Mouse (Mus musculus) neural tube, embryonic 10.5 days (tissue): Measurements from ENCODE around the gene Acsm2.
"Not testable (repeated sequence)": the region's sequence is repeated elsewhere in the genome, so short reads cannot be mapped to it uniquely, and the experiment has no call there.

Source experiments
- DNase-seq: peaks from one replicate; pipeline ENCODE4 v3.0.0-alpha.2; 2017; ENCODE audit warnings: low spot score; ENCODE audit errors: extremely low spot score

The Acsm2 gene

DNA sequence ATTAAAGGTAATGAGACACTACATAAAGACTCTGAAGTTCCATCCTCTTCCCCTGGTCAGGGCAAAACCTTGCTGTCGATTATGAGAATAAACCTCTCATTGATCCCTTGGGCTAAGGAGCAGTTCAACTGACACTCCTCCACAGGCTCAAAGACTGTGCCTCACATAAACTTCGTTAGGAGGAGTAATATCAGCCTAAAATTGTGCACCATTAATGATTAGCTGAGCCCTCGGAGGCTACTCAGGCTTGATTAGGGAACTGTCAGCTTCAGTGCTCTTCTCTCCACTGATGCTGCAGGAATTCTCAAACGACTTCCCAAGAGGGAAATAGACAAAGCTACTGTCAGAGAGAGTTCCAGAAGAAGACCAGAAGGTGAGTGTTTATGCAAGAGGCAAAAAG is 7.3 kb downstream of the Acsm2 start:
- DNase-seq, result no peak

DNA sequence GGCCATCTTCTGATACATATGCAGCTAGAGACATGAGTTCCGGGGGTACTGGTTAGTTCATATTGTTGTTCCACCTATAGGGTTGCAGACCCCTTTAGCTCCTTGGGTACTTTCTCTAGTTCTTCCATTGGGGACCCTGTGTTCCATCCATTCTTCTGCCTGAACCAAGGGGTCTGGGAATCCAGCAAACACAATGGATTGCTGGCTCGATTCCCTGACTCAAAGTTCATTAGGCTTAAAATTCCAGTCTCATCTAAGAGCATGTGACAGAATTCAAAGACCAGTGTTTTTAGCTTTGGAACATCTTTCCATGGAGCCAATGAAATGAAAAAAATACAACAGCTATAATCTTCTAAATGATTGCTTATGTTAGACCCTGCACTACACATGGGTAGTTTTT is 8.3 kb downstream of the Acsm2 start:
- not testable (repeated sequence) for DNase-seq

DNA sequence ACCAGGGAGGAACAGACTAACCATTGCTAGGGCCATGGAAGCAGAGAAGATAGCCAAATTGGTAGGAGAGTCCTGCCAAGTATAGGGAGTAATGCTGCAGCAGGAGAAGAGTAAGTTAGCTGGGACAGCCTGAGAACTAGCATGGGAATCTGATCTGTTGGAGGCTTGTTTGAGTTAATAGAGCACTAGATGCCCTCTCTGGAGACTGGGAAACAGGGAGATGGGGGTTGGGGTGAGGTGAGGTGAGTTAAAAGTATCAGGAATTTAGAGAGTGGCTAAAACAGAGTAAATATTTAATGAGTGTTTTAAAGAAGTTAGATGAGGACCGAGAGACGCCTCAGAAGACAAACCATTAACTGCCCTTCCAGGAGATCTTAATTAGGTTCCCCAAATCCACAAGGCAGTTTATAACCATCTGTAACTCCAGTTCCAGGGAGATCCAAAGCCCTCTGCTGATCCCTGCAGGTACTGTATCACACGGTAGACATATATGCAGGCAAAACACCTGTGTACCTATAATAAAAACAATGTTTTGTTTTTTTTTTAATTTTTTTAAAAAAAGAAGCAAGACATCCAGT is 40.5 kb downstream of the Acsm2 start:
- no peak for DNase-seq

DNA sequence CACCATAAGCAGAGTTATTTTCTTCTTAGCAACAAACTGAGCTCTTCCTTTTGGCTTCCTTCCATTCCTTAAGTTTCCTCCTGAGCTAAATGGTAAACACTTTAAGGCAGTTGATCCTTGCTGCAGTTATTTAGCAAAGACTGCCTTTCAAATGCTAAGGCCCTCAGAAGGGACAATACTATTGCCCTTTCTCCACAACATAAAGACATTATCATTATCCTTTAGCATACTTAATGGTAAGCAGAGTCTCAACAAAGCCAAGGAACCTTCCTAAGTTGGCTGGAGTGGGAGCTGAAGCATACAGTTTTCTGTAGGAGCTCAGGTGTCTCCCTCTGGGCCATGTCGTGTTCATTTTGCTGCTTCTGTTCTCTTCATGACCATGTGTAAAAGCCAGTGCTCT is 41.2 kb downstream of the Acsm2 start:
- DNase-seq, result no peak

DNA sequence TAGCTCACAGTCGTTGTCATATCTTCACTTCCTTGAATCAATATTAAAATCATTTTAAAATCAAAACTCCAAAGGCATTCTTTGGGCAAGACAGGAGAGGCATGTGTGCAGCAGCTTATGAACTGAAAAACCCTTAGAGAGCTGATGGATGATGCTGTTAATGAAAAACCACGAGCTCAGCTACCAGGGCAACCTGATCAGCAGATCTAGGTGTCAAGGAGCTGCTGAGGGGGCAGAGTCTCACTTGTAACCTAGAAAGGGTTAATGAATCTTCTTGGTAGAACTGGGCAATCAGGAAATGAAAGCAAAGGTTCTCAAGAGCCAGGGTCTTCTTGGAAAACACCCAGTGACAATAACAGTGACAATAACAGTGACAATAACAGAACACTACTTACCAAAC is 42.4 kb downstream of the Acsm2 start:
- DNase-seq, result no peak

DNA sequence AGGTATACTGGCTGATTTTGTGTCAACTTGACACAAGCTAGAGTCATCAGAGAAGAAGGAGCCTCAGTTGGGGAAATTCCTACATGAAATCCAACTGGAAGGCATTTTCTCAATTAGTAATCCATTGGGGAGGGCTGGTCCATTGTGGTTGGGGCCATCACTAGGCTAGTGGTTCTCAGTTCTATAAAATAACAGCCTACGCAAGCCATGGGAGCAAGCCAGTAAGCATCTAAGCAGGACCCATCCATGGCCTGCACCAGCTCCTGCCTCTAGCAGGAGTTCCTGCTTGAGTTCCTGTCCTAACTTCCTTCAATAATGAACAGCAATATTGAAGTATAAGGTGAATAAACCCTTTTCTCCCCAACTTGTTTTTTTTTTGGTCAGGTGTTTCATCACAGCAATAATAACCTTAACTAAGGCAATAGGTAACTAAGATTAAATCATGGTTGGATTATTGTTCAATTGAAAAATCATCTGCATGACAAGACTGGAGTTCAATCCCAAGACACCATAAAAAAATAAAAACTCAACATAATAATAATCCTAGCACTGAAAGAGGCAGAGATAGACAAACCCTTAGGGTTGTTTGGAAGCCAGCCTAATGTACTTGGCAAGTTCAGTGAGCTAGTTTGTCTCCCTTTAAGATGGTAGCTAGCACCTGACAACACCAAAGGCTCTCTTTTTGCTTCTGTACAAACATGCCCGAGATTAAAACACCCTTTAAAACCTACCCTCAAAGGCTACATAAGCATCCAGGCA is 47.2 kb downstream of the Acsm2 start:
- no peak for DNase-seq

DNA sequence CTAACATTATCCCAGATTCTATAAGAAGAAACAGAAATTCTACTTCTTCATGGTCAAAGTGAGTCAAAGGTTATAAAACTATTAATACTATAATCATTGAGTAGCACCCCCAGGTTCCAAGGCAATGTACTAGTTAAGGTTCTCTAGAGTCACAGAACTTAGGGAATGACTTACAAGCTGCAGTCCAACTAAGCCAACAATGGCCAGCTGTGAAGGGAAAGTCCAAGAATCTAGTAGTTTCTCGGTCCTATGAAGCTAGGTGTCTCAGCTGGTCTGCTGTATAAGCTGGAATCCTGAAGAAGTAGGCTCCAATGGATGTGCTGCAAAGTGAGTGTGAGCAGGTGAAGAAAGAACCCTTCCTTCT is 47.8 kb downstream of the Acsm2 start:
- DNase-seq, result no peak

DNA sequence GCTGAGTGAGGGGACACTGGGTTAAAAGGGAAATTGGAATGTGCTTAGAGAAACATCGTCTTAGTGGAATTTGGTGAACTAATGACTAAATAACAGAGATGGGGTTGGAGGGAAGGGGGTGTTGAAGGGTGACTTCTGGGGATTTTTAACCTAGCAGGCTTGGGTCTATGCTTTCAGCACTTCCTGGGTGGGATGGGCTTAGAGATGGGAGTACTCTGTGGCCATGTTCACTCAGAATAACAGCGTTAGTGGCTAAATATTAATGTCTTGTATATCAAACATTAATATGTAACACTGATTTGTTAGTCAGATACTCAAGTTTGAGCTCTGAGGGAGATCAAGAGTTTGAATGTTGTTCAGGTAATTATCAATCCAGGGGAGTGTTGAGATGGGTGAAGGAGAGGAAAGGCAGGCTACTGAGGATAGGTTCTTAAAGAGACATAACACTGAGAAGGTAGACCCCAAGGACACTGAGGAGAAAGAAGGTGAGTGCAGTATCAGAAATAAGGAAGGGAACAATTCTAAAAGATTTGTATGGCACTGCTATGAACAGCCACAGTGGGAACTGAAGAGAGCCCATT is 50.9 kb downstream of the Acsm2 start:
- DNase-seq, result no peak

DNA sequence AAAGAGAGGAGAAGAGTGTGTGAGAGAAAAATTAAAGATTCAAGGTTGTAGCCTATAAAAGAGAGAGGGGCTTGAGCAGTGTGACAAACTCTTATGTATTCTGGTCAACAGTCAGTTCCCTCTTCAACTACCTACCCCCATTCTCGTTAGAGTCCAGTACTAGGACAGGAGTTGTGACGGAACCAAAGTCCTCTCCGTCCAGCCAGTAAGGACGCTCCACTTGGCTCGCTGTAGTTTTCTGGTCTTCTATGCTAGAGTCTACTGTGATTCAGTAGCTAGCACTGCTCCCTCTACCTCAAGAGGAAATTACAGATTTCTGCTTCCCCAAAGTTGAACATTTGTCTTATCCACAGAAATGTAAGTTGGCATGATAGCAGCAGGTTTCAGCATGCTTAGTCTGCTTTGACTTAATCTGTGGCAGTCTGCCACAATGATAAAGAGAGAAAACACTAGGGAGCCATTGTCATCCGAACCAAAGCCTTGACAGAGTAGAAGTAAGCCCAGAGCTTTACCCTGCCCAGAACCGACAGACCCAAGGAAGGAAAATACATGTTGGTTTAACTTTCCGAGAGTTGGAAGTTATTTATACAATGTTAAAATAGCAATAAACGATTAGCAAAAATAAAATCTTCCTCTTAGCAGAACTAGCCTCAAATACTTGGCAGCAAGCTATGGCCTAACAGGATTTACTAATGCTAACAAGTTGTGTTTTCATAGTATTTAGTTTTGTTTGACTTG is 52.0 kb downstream of the Acsm2 start:
- DNase-seq, result no peak

DNA sequence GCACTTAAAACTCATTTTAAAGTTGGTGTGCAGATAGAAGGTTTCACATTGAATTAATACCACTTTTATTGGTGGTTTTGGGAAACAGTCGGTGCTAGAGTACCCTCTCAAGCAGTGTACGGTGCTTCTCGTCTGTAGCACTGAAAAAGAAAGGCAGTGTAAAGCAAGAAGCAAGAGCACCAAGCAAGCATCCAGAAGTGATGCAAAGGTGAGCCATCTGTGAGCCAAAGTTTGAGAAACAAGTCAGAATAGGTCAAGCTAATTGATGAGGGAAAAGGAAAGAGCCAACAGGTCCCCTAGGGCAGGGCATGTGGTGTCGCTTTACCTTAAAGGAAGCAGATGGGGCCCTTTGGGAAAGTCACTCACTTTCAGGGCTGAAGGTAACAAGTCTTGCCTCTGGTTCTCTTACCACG is 52.5 kb downstream of the Acsm2 start, which contains the start of gene Acsm1:
Acsm1 (plus strand) TSS at position 363 of the 413 bp plus-strand sequence.
- no peak for DNase-seq

DNA sequence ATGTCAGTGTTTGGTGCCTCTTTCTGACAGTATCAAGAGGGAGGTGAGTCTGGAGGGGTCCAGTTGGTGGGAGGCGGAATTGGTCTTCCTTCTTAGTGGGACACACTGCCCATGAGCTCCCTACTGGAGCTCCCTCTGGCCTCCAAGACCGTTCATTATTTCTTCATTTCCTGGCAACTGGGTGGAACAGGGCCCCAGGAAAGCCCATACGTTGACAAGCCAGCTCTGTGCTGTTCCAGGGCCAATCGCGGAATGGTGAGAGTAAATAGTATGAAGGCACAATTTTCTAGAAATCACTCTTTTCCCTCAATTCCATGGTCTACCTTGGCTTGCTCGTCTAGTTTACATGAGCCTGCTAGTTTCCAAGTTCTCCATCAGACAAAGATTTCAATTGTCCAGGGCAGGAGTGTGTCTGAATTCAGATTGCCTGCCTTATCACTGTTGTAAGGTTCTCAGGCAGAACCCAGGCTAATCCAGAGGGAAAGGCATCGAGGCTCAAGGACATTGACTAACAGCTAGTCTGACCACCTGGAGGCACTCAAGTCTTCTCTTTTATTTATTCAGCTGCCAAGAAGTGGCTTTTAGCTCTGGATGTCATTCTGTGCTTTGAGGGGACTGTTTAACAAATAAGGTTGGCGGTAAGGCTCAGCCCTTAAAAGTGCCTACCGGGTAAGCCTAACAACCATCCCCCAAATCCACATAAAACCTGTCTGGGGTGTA is 53.8 kb downstream of the Acsm2 start:
- DNase-seq, result no peak

DNA sequence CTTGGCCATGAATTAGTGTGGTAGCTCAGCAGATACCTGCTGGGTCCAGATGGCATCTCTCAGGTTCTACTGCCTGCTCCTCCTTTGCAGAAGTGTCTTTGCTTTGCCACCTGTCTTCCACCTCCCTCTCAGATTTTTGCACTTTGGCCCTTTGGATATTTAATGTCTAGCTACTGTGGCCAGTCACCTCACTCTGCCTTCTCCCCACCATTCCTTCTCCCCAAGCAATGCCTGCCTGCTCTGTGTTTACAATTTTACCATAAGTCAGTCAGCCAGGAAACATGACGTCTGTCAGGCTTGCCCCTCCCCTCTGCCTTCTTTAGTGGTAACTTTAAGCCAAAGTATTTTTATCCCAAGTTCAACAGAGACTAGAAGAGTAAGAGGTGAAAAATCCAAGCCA is 62.4 kb downstream of the Acsm2 start:
- no peak for DNase-seq

DNA sequence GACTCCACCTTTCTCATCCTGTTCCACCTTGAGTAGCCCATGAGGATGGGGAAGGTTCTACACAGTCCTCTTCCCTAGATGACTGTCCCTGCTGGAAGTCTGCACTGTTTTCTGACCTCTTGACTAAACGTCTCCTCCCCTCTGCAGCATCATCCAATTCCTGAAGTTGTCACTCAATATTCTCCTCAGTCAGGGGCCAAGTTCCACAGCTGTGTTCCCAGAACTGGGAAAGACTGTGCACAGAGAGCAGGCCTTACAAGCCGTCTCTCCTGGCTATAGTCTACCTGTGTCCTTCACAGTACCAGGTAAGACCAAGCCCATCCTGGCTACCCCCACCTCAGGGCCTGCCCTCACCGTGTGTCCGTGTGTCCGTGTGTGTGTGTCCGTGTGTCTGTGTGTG is 63.5 kb downstream of the Acsm2 start:
- no peak for DNase-seq

DNA sequence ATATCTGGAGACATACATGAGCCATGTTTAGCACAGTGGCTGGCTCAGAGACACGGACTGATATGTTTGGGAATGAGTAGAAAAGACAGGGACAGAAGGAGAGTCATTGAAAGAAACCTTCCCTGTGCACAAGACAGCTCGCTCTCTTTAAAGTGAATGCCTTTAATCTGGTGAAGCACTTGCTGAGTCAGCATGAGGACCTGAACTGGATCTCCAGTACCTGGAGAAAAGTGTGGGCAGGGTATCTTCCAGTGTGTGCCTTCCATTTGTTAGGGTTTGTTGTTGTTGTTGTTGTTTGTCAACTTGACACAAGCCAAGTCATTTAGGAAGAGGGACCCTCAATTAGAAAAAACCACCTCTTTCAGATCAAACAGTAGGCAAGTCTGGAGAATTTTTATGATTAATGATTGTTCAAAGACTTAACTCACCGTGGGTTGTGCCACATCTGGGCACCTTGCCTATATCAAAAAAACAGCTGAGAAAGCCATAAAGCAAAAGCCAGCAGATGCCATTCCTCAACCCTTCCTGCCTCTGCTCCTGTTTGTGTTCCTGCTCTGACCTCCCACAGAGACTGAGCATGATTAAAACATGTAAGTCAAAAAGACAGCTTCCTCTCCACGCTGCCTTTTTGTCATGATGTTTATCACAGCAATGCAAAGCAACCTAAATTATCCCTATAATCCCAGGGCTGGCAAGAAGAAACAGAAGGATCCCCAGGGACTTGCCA is 64.2 kb downstream of the Acsm2 start:
- no peak for DNase-seq

DNA sequence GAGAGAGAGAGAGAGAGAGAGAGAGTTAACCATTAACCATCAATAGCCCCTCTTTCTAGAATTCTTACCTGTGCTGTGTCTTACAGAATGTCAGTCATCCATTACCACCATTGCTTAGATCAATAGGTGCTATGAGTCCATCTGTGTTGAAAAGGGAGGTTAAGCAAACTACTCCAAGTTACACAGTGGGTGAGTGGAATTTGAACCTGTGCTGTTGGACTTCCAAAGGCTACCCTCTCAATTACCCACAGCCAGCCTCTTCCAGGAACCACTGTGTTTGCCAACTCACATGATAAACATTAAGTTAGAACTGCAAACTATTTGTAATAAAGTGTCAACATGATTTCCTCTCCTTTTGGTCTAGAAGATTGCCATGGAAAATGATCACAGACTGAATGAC is 66.0 kb downstream of the Acsm2 start:
- no peak for DNase-seq

DNA sequence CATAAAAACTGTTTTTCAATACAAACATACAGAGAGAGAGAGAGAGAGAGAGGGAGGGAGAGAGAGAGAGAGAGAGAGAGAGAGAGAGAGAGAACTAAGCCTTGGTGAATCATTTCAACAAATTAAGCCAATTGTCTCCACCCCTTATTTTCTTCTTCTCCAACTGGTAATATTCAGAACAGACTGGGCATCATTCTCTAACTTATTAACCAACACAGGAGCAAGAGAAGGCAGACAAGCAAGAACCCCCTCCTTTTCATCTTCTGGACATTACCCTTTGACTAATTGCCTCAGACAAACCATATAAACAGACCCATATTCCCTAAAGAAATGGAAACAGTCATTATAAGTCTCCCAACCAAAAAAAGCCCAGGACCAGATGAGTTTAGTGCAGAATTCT is 84.6 kb downstream of the Acsm2 start:
- DNase-seq, result no peak

DNA sequence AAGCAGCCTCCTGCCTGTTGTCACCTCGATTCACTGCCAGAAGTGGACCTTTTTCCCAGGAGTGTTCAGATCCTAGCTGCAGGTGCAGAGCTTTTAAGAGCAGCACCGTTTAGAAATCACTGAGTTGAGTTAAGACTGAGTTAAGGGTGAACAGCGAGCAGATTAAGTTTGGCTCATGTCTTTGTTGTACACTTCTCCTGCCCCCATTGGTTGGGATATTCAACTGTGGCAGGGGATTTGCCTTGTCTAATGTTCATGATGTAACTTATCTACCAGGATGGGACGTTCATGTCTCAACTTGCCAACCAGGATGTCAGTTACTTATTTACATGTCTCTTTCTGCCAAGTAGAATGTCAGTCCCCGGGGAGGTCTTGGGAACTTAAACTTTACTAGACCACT is 88.2 kb downstream of the Acsm2 start:
- DNase-seq, result no peak
